Mouse (Mus musculus): ENCODE results near the gene Msln.

- TF ChIP-seq CTCF (IDR thresholded peaks at IDR 0.05; ENCODE audit: control insufficient read depth, insufficient read depth, insufficient replicate concordance, low read depth, low read length) = no peak
- no peak for TF ChIP-seq POLR2A (IDR thresholded peaks at IDR 0.05; ENCODE audit: control insufficient read depth, low read depth, low read length)
Measured at GRCm38 (mm10) chr17:25735246-25735645, 18.9 kb downstream of the Msln start.

Measured in testis, adult 2 months (tissue).